Mouse (Mus musculus): ENCODE data around the gene 4930503E14Rik. TPM values are rescaled to one million over a fixed set of nuclear protein-coding genes. Genes with fewer than 3 reads are reported as not detected.
"Not testable (repeated sequence)": the region's sequence is repeated elsewhere in the genome, so short reads cannot be mapped to it uniquely, and the experiment has no call there.

The 4930503E14Rik gene
- polyA plus RNA-seq (2015; fragmentation: Nextera tagmentation; extraction: Ambion mirVana): not detected in 2 replicates

DNA sequence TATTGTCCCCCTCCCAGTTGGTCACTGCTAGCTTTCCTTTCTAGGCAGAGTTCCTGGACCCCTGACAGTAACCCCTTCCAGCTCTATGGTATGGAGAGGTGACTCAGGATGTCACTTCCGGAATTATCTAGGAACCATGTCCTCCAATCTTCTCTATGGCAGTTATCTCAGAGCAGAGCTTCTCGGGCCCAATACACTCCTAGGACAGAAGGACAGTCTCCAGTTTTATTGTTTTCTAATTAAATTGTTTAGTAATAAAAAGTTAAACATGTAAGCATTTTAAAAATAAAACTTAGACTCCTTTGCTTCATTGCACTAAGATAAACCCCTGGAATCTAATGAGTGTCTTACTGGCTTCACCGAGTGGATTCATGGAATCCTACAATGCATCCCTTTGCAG, at the start of gene 4930503E14Rik:
TSS of gene 4930503E14Rik (minus strand) at position 101 of the 400 bp plus-strand sequence.
- H3K4me3 ChIP-seq (ENCODE audit: low read depth, low read length); H3K9ac ChIP-seq (ENCODE audit: low read depth, low read length); H3K27me3 ChIP-seq (ENCODE audit: control insufficient read depth, insufficient read depth, low read depth, low read length); H3K4me2 ChIP-seq (ENCODE audit: low read length); H3K27ac ChIP-seq (ENCODE audit: low read length); H3K36me3 ChIP-seq (ENCODE audit: control insufficient read depth, insufficient read depth, low read length); ATAC-seq; H3K9me3 ChIP-seq (replicated peaks; ENCODE audit: control insufficient read depth, low read length, poor library complexity, severe bottlenecking); H3K4me1 ChIP-seq (ENCODE audit: control insufficient read depth, insufficient read depth, low read length): not testable (repeated sequence)
- WGBS: 94% methylated on average over 3 of the region's 3 CpGs

GRCm38 (mm10) chr14:44248039-44248438, 35.0 kb upstream of the 4930503E14Rik start:
- Histone ChIP-seq H3K4me1 (ENCODE audit: control insufficient read depth, insufficient read depth, low read length) (no peaks in the 10 kb centered on the region), H3K9me3 (replicated peaks; ENCODE audit: control insufficient read depth, low read length, poor library complexity, severe bottlenecking) (no peaks in the 10 kb centered on the region), H3K27me3 (ENCODE audit: control insufficient read depth, insufficient read depth, low read depth, low read length) (no peaks in the 10 kb centered on the region), H3K27ac (ENCODE audit: low read length) (no peak overlapping the region), H3K4me3 (ENCODE audit: low read depth, low read length) (no peak overlapping the region), H3K4me2 (ENCODE audit: low read length) (no peak overlapping the region), H3K9ac (ENCODE audit: low read depth, low read length) (no peak overlapping the region), H3K36me3 (ENCODE audit: control insufficient read depth, insufficient read depth, low read length) (no peaks in the 10 kb centered on the region)
- no peak for ATAC-seq
- WGBS: 93% methylated on average over 16 of the region's 16 CpGs

DNA sequence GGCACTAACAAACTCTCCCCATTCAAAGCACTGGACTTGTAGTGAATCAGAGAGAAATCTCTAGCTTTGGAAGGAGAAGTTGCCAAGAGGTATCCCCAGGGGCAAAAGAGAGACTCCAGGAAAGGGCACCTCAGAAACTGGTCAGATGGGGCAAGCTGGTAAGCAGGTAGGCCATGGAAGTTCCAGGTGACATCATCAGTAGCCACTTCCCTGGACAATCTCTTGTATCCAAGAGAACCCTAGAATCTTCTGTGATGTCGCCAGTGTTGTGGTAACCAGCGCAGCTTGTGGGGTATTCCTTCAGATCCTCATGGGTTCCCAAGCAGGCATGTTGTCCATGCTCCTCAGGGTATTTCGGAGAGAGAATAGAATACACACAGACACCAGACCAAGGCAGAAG, 15.7 kb downstream of the 4930503E14Rik start, which contains the start of gene Gm8212:
TSS of gene Gm8212 (plus strand) at position 301 of the 400 bp plus-strand sequence.
- H3K27ac ChIP-seq (ENCODE audit: low read length); H3K9me3 ChIP-seq (replicated peaks; ENCODE audit: control insufficient read depth, low read length, poor library complexity, severe bottlenecking); H3K36me3 ChIP-seq (ENCODE audit: control insufficient read depth, insufficient read depth, low read length); H3K4me3 ChIP-seq (ENCODE audit: low read depth, low read length); H3K27me3 ChIP-seq (ENCODE audit: control insufficient read depth, insufficient read depth, low read depth, low read length); H3K9ac ChIP-seq (ENCODE audit: low read depth, low read length); ATAC-seq; H3K4me1 ChIP-seq (ENCODE audit: control insufficient read depth, insufficient read depth, low read length); H3K4me2 ChIP-seq (ENCODE audit: low read length): not testable (repeated sequence)
- 86% methylated on average over 1 of the region's 3 CpGs for WGBS

GRCm38 (mm10) chr14:44123551-44123950, 89.5 kb downstream of the 4930503E14Rik start, which contains the start of gene Gm3327:
Gene Gm3327, plus strand, starts transcription at chr14:44123851.
- WGBS: 92% methylated on average over 3 of the region's 4 CpGs
- not testable (repeated sequence) for ATAC-seq; H3K4me2 ChIP-seq (ENCODE audit: low read length)

More at GRCm38 (mm10) chr14:44123551-44123950, 89.5 kb downstream of the 4930503E14Rik start, which contains the start of gene Gm3327:
- H3K4me1 ChIP-seq (ENCODE audit: control insufficient read depth, insufficient read depth, low read length); H3K36me3 ChIP-seq (ENCODE audit: control insufficient read depth, insufficient read depth, low read length); H3K4me3 ChIP-seq (ENCODE audit: low read depth, low read length); H3K27ac ChIP-seq (ENCODE audit: low read length); H3K9me3 ChIP-seq (replicated peaks; ENCODE audit: control insufficient read depth, low read length, poor library complexity, severe bottlenecking); H3K9ac ChIP-seq (ENCODE audit: low read depth, low read length); H3K27me3 ChIP-seq (ENCODE audit: control insufficient read depth, insufficient read depth, low read depth, low read length): not testable (repeated sequence)

Other genes with a start within 250 kb of the 4930503E14Rik start
- gene Ang6, start 211.0 kb downstream of the 4930503E14Rik start, polyA plus RNA-seq (2015; fragmentation: Nextera tagmentation; extraction: Ambion mirVana): not detected in 2 replicates
- not detected in 2 replicates for gene Ear2, start 110.6 kb downstream of the 4930503E14Rik start, polyA plus RNA-seq (2015; fragmentation: Nextera tagmentation; extraction: Ambion mirVana)
- gene Gm3327, start 89.4 kb downstream of the 4930503E14Rik start, polyA plus RNA-seq (2015; fragmentation: Nextera tagmentation; extraction: Ambion mirVana): not detected in 2 replicates
- gene Gm8212, start 15.6 kb downstream of the 4930503E14Rik start, polyA plus RNA-seq (2015; fragmentation: Nextera tagmentation; extraction: Ambion mirVana): not detected in 2 replicates
- gene Gm8220, start 72.3 kb upstream of the 4930503E14Rik start, polyA plus RNA-seq (2015; fragmentation: Nextera tagmentation; extraction: Ambion mirVana): not detected in 2 replicates
- not detected in 2 replicates for gene Gm5930, start 125.3 kb upstream of the 4930503E14Rik start, polyA plus RNA-seq (2015; fragmentation: Nextera tagmentation; extraction: Ambion mirVana)
- not detected in 2 replicates for gene Gm8229, start 152.1 kb upstream of the 4930503E14Rik start, polyA plus RNA-seq (2015; fragmentation: Nextera tagmentation; extraction: Ambion mirVana)
- gene Gm3371, start 197.4 kb upstream of the 4930503E14Rik start, polyA plus RNA-seq (2015; fragmentation: Nextera tagmentation; extraction: Ambion mirVana): not detected in 2 replicates
- not detected in 2 replicates for gene Gm8232, start 220.4 kb upstream of the 4930503E14Rik start, polyA plus RNA-seq (2015; fragmentation: Nextera tagmentation; extraction: Ambion mirVana)